Mouse (Mus musculus) brain, embryonic 14.5 days (tissue): ENCODE measurements around the gene Pcbd1.

Source experiments
- CTCF ChIP-seq: fragments of 200-500 bp; IDR thresholded peaks from 2 replicates; pipeline ENCODE4 v1.5.1; 2012; ENCODE audit warnings: inconsistent platforms, mild to moderate bottlenecking, moderate library complexity, borderline replicate concordance; ENCODE audit not compliant: insufficient read depth, insufficient read length; ENCODE audit errors: extremely low read depth
- POLR2A ChIP-seq: fragments of 200-500 bp; IDR thresholded peaks from 2 replicates; pipeline ENCODE4 v1.6.1; 2012; ENCODE audit warnings: mild to moderate bottlenecking, inconsistent platforms, borderline replicate concordance; ENCODE audit not compliant: poor library complexity, insufficient read depth, insufficient read length, severe bottlenecking; ENCODE audit errors: extremely low read depth

- TF ChIP-seq POLR2A, result no peak
- TF ChIP-seq CTCF, result no peak
These were observed 30.0 kb upstream of the Pcbd1 start for GRCm38 (mm10) chr10:61059101-61059500.
